Mouse (Mus musculus) erythroblast, embryonic 14.5 days (primary cell): ENCODE measurements around the gene Arid5a.

Source experiments
- GATA1 ChIP-seq: IDR thresholded peaks from 2 replicates; pipeline ENCODE4 v1.6.1; 2012; ENCODE audit warnings: low read length, inconsistent platforms, mixed read lengths
- TAL1 ChIP-seq: IDR thresholded peaks from 3 replicates; pipeline ENCODE4 v1.6.1; 2012; ENCODE audit warnings: low read length, inconsistent platforms, mixed read lengths

DNA sequence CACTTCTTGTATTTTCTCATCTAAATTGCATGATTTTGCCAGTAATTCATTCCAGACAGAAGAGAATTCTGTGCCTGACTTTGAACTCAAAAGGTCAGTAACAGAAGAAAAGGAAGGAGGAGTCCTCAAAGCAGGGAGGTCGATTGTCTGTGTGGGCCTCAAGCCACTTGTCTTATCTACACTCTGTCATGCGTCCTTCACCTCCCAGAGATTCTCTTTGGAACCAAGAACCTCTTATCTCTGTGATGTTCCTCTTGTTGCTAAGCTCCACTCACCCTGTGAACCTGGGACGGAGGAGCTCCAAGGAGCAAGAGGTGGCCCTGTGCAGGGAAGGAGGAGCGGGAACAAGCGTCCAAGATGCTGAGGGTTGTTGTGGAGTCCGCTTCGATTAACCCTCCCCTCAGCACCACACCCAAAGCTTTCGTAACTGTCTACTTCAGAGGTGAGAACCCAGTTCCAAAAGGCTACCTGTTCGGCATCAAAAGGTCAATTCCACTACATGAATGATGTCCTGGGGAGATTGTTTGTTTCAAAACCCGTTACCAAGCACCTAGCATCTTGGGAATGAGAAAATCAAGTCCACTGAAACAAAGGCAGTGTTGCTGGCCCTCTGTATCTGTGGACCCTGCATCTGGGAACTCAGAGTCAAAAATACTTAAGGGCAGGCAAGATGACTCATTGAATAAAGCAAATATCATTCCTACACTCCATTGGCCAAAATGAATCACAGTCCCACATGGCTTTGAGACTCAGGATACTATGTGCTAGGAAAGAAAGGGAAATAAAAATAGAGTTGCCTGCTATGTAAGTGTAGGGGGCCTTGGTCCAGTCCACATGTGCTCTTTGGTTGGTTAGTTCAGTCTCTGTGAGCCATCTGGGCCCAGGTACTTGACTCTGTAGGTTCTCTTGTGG is 64.7 kb downstream of the Arid5a start, which contains the start of gene Fer1l5:
- TF ChIP-seq GATA1 (no peak), TAL1 (no peak)
